Mouse (Mus musculus) leukemia stem cell, adult 10-12 weeks (primary cell): Measurements from ENCODE around the gene Sult1b1. TPM values are rescaled to one million over a fixed set of nuclear protein-coding genes. Genes with fewer than 3 reads are reported as not detected.

Experiments
- polyA plus RNA-seq: library from polyadenylated mRNA; stranded (reverse); fragments of >175 nt; gene quantifications from 2 replicates; pipeline ENCODE4 v1.2.3, GENCODE M21; 2012; ENCODE audit warnings: low replicate concordance

Sult1b1 gene
- polyA plus RNA-seq, result not detected in 2 replicates

GRCm38 (mm10) chr5:87538111-87538510 is at the start of gene Sult1b1:
Gene Sult1b1 (minus strand): TSS chr5:87538195.

DNA sequence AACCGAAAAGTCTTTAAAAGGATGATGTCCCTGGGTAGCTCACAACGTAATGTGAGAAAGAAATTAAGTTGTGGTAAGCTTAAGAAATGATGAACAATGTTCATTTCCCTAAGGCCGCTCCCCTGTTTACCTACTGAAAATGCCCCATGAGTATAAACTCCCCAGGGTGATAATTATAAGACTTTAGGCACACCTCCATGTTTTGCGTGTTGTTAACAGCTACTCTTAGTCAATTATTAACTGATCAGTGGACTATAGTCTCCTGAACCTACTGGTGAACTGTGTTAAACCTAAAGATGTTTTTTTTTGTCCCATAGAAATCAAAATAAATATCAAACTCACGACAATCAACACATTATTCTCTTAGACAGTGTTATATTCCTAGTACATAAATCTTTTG is 30.9 kb upstream of the Sult1b1 start, which contains the start of gene Sult1d1:
Gene Sult1d1 (minus strand): TSS at position 183 of the 400 bp plus-strand sequence.

DNA sequence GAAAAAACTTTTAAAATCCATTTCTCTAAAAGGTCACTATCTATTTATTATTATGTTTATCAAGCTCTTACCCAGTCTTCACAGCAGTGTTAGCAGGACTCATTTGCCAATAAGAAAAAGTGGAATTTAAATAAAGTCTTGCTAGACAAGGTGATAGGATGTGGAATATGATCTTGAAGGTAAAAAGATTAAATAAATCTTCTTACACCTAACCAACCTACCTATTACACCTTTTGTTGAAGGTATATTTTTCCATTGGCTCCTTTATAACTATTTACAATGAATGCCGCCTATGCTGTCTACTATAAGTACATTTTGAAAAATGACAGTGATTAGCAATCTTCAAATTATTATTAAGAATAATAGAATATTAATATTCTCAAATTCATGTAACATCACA is 47.2 kb downstream of the Sult1b1 start, which contains the start of gene Ugt2a1:
Gene Ugt2a1 (minus strand): TSS at position 101 of the 400 bp plus-strand sequence.

GRCm38 (mm10) chr5:87486706-87487105 is 51.3 kb downstream of the Sult1b1 start, which contains the start of gene Gm43638:
Gene Gm43638 (minus strand): TSS chr5:87486806.

GRCm38 (mm10) chr5:87482160-87482559 is 55.8 kb downstream of the Sult1b1 start, which contains the start of gene Ugt2a2:
Gene Ugt2a2 (minus strand): TSS chr5:87482260.

Other genes starting within 250 kb of the Sult1b1 start
- gene Ugt2a3, start 201.0 kb downstream of the Sult1b1 start, polyA plus RNA-seq, result not detected in 2 replicates
- not detected in 2 replicates for gene Ugt2b38, start 114.0 kb downstream of the Sult1b1 start, polyA plus RNA-seq
- gene Ugt2a2, start 55.9 kb downstream of the Sult1b1 start, polyA plus RNA-seq, result not detected in 2 replicates
- not detected in 2 replicates for gene Gm43638, start 51.4 kb downstream of the Sult1b1 start, polyA plus RNA-seq
- gene Ugt2a1, start 47.3 kb downstream of the Sult1b1 start, polyA plus RNA-seq, result not detected in 2 replicates
- not detected in 2 replicates for gene Sult1d1, start 30.8 kb upstream of the Sult1b1 start, polyA plus RNA-seq
- not detected in 2 replicates for gene Sult1e1, start 53.4 kb upstream of the Sult1b1 start, polyA plus RNA-seq
- gene Csn1s1, start 128.0 kb upstream of the Sult1b1 start, polyA plus RNA-seq, result not detected in 2 replicates
- gene Csn2, start 161.4 kb upstream of the Sult1b1 start, polyA plus RNA-seq, result not detected in 2 replicates
- gene Csn1s2a, start 236.4 kb upstream of the Sult1b1 start, polyA plus RNA-seq, result not detected in 2 replicates